Mouse (Mus musculus) G1E (cell line): ENCODE results near the gene Eif1. TPM values are rescaled to one million over a fixed set of nuclear protein-coding genes. Genes with fewer than 3 reads are reported as not detected.

ENCODE experiments used
- ATAC-seq: 2 replicates; pipeline ENCODE4 v1.8.0; 2016; ENCODE audit warnings: mild to moderate bottlenecking; ENCODE audit not compliant: insufficient number of reproducible peaks, poor library complexity, low FRiP score, severe bottlenecking; ENCODE audit errors: extremely low read depth
- DNase-seq: peaks from one replicate; pipeline ENCODE4 v3.0.0; 2012; ENCODE audit warnings: low spot score
- H3K27me3 ChIP-seq: 2 replicates; pipeline ENCODE4 v1.6.1; 2012; ENCODE audit warnings: mild to moderate bottlenecking, low read length, inconsistent platforms; ENCODE audit not compliant: insufficient read depth
- H3K36me3 ChIP-seq: replicated peaks from 2 replicates; pipeline ENCODE3; 2012; ENCODE audit warnings: mild to moderate bottlenecking, inconsistent platforms
- H3K4me1 ChIP-seq: 2 replicates; pipeline ENCODE4 v1.6.1; 2012; ENCODE audit warnings: low read depth, low read length, inconsistent platforms, mixed read lengths; ENCODE audit not compliant: insufficient read depth
- H3K4me3 ChIP-seq: 2 replicates; pipeline ENCODE4 v1.5.1; 2012; ENCODE audit warnings: low read depth, mild to moderate bottlenecking, inconsistent platforms, low read length, moderate library complexity, mixed read lengths
- H3K9me3 ChIP-seq: replicated peaks from 2 replicates; pipeline ENCODE4 v1.6.1; 2012; ENCODE audit warnings: inconsistent platforms
- CTCF ChIP-seq: IDR thresholded peaks from 2 replicates; pipeline ENCODE4 v1.5.1; 2012; ENCODE audit warnings: low read depth, low read length, inconsistent platforms, mixed read lengths
- GATA1 ChIP-seq: IDR thresholded peaks from 2 replicates; pipeline ENCODE4 v1.6.1; 2012; ENCODE audit warnings: borderline replicate concordance, low read length, inconsistent platforms, mixed read lengths
- GATA2 ChIP-seq: IDR thresholded peaks from 2 replicates; pipeline ENCODE4 v1.6.1; 2012; ENCODE audit warnings: low read depth, low read length, inconsistent platforms, borderline replicate concordance
- POLR2AphosphoS5 ChIP-seq: IDR thresholded peaks from 2 replicates; pipeline ENCODE4 v1.6.1; 2012; ENCODE audit warnings: low read depth, low read length, inconsistent platforms; ENCODE audit not compliant: insufficient replicate concordance
- TAL1 ChIP-seq: conservative IDR thresholded peaks from 2 replicates; pipeline ENCODE4 v1.6.1; 2012; ENCODE audit warnings: low read depth, low read length, inconsistent platforms, mixed read lengths
- polyA plus RNA-seq: library from polyadenylated mRNA; stranded (reverse); fragments of >175 nt; gene quantifications from 2 replicates; pipeline ENCODE4 v1.2.3, GENCODE M21; 2012
- total RNA-seq, 2 experiments: library from RNA; stranded (forward) in 1 of 2; stranded (reverse) in 1 of 2; fragments of 200-1000 nt in 1 of 2; fragments of >200 nt in 1 of 2; fragmentation: Nextera tagmentation in 1 of 2; gene quantifications; 2 replicates each; pipeline ENCODE4 v1.2.3; 2014 to 2017

Eif1 gene
- total and polyA plus RNA-seq, 3 experiments: 344 to 916 (median 548) TPM

DNA sequence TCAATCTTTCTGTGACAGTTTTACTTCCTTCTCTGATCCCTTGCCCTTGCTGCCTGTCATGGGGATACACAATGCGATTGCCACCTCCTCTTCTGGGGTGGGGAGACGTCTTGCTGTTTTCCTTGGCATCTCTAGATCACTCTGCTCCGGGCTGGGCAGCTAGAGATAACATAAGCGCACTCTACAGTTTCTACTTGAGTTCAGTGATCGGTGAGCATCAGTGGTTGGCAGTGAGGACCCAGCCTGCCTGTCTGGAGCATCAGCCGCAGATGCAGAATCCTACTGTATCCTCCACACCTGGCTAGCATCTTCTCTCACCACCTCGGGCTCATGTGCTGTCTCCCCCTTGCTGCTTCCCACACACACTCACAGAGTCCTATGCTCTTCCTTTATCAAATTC lies 49.5 kb downstream of the Eif1 start:
- Histone ChIP-seq H3K36me3 (no peaks in the 10 kb centered on the region), H3K9me3 (no peaks in the 10 kb centered on the region), H3K4me3 (no peak overlapping the region), H3K27me3 (peaks cover 19% of the 10 kb centered on the region; the same call in 1 of the 2 replicates), H3K4me1 (no peaks in the 10 kb centered on the region)
- TF ChIP-seq CTCF (no peak), POLR2AphosphoS5 (no peak), GATA1 (no peak), TAL1 (no peak), GATA2 (no peak)
- no peak for ATAC-seq
- DNase-seq: no peak

DNA sequence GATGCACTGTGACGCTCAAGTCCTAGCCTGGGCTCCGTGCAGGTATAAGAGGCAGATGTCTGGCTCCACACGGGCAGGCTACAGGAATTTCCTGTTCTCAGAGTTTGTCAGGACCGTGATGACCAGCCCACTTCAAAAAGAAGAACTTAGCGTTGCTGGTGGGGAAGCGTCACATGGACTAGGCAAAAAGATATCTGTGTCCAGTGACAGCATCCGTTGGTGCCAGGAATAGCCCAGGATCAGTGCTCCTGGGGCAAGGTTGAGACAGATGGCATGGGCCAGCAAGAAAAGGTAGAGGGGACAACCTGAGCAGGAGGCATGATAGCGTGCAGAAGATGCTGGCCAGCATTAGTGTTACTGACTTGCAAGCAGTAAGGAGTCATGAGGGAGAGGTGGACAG lies 50.1 kb downstream of the Eif1 start:
- no peaks in the 10 kb centered on the region for H3K4me1 ChIP-seq
- peaks cover 17% of the 10 kb centered on the region; the same call in 1 of the 2 replicates for H3K27me3 ChIP-seq
- H3K4me3 ChIP-seq: no peak overlapping the region
- no peak for DNase-seq
- ATAC-seq: no peak
- TF ChIP-seq GATA2 (no peak), TAL1 (no peak), GATA1 (no peak)
- H3K9me3 ChIP-seq: no peaks in the 10 kb centered on the region
- H3K36me3 ChIP-seq: no peaks in the 10 kb centered on the region

Other genes starting within 250 kb of the Eif1 start
Only the 20 nearest of the 21 such genes appear.
- not detected in 2 replicates for gene Krt35, start 223.6 kb upstream of the Eif1 start, total RNA-seq (2014; fragmentation: Nextera tagmentation)
- gene Krt35, start 223.6 kb upstream of the Eif1 start, total RNA-seq (2017): not detected in 2 replicates
- gene Krt35, start 223.6 kb upstream of the Eif1 start, polyA plus RNA-seq: not detected in 2 replicates
- gene Krt36, start 214.3 kb upstream of the Eif1 start, total RNA-seq (2014; fragmentation: Nextera tagmentation): not detected in 2 replicates
- gene Krt36, start 214.3 kb upstream of the Eif1 start, total RNA-seq (2017): not detected in 2 replicates
- not detected in 2 replicates for gene Krt36, start 214.3 kb upstream of the Eif1 start, polyA plus RNA-seq
- gene Krt13, start 198.3 kb upstream of the Eif1 start, total RNA-seq (2014; fragmentation: Nextera tagmentation): not detected in 2 replicates
- 0.11 TPM in 1 of 2 replicates, not detected in the other for gene Krt13, start 198.3 kb upstream of the Eif1 start, total RNA-seq (2017)
- gene Krt13, start 198.3 kb upstream of the Eif1 start, polyA plus RNA-seq: not detected in 2 replicates
- gene Krt15, start 184.0 kb upstream of the Eif1 start, total RNA-seq (2014; fragmentation: Nextera tagmentation): not detected in 2 replicates
- gene Krt15, start 184.0 kb upstream of the Eif1 start, total RNA-seq (2017): not detected in 2 replicates
- gene Krt15, start 184.0 kb upstream of the Eif1 start, polyA plus RNA-seq: not detected in 2 replicates
- not detected in 2 replicates for gene Krt19, start 171.2 kb upstream of the Eif1 start, total RNA-seq (2014; fragmentation: Nextera tagmentation)
- gene Krt19, start 171.2 kb upstream of the Eif1 start, total RNA-seq (2017): not detected in 2 replicates
- not detected in 2 replicates for gene Krt19, start 171.2 kb upstream of the Eif1 start, polyA plus RNA-seq
- not detected in 2 replicates for gene Krt9, start 126.6 kb upstream of the Eif1 start, total RNA-seq (2014; fragmentation: Nextera tagmentation)
- gene Krt9, start 126.6 kb upstream of the Eif1 start, total RNA-seq (2017): 0.06 TPM in 1 of 2 replicates, not detected in the other
- gene Krt9, start 126.6 kb upstream of the Eif1 start, polyA plus RNA-seq: not detected in 2 replicates
- gene Krt14, start 112.3 kb upstream of the Eif1 start, total RNA-seq (2014; fragmentation: Nextera tagmentation): not detected in 2 replicates
- gene Krt14, start 112.3 kb upstream of the Eif1 start, total RNA-seq (2017): 0.11 TPM in 1 of 2 replicates, not detected in the other
- gene Krt14, start 112.3 kb upstream of the Eif1 start, polyA plus RNA-seq: 0.08 TPM in 1 of 2 replicates, not detected in the other
- gene Krt16, start 71.0 kb upstream of the Eif1 start, total RNA-seq (2014; fragmentation: Nextera tagmentation): not detected in 2 replicates
- gene Krt16, start 71.0 kb upstream of the Eif1 start, total RNA-seq (2017): 0.05 TPM in 1 of 2 replicates, not detected in the other
- not detected in 2 replicates for gene Krt16, start 71.0 kb upstream of the Eif1 start, polyA plus RNA-seq
- not detected in 2 replicates for gene Krt17, start 58.9 kb upstream of the Eif1 start, total RNA-seq (2014; fragmentation: Nextera tagmentation)
- not detected in 2 replicates for gene Krt17, start 58.9 kb upstream of the Eif1 start, total RNA-seq (2017)
- 0.07 TPM in 2 replicates for gene Krt17, start 58.9 kb upstream of the Eif1 start, polyA plus RNA-seq
- not detected in 2 replicates for gene Krt42, start 50.0 kb upstream of the Eif1 start, total RNA-seq (2014; fragmentation: Nextera tagmentation)
- gene Krt42, start 50.0 kb upstream of the Eif1 start, total RNA-seq (2017): 0.11 TPM in 1 of 2 replicates, not detected in the other
- gene Krt42, start 50.0 kb upstream of the Eif1 start, polyA plus RNA-seq: not detected in 2 replicates
- not detected in 2 replicates for gene Gast, start 14.5 kb downstream of the Eif1 start, total RNA-seq (2014; fragmentation: Nextera tagmentation)
- gene Gast, start 14.5 kb downstream of the Eif1 start, total RNA-seq (2017): not detected in 2 replicates
- not detected in 2 replicates for gene Gast, start 14.5 kb downstream of the Eif1 start, polyA plus RNA-seq
- not detected in 2 replicates for gene Hap1, start 36.2 kb downstream of the Eif1 start, total RNA-seq (2014; fragmentation: Nextera tagmentation)
- gene Hap1, start 36.2 kb downstream of the Eif1 start, total RNA-seq (2017): 0.05 TPM in 1 of 2 replicates, not detected in the other
- not detected in 2 replicates for gene Hap1, start 36.2 kb downstream of the Eif1 start, polyA plus RNA-seq
- gene Jup, start 77.9 kb downstream of the Eif1 start, total RNA-seq (2014; fragmentation: Nextera tagmentation): not detected in 2 replicates
- 0.33 and 0.58 TPM in 2 replicates for gene Jup, start 77.9 kb downstream of the Eif1 start, total RNA-seq (2017)
- gene Jup, start 77.9 kb downstream of the Eif1 start, polyA plus RNA-seq: not detected in 2 replicates
- gene P3h4, start 95.0 kb downstream of the Eif1 start, total RNA-seq (2014; fragmentation: Nextera tagmentation): not detected in 2 replicates
- gene P3h4, start 95.0 kb downstream of the Eif1 start, total RNA-seq (2017): 0.06 TPM in 1 of 2 replicates, not detected in the other
- gene P3h4, start 95.0 kb downstream of the Eif1 start, polyA plus RNA-seq: not detected in 2 replicates
- gene Fkbp10, start 95.8 kb downstream of the Eif1 start, total RNA-seq (2014; fragmentation: Nextera tagmentation): not detected in 2 replicates
- 0.55 TPM in 1 of 2 replicates, not detected in the other for gene Fkbp10, start 95.8 kb downstream of the Eif1 start, total RNA-seq (2017)
- not detected in 2 replicates for gene Fkbp10, start 95.8 kb downstream of the Eif1 start, polyA plus RNA-seq
- gene Nt5c3b, start 121.9 kb downstream of the Eif1 start, total RNA-seq (2014; fragmentation: Nextera tagmentation): 13.3 and 18.9 TPM in 2 replicates
- gene Nt5c3b, start 121.9 kb downstream of the Eif1 start, total RNA-seq (2017): 19.1 and 19.6 TPM in 2 replicates
- 41.2 and 49.0 TPM in 2 replicates for gene Nt5c3b, start 121.9 kb downstream of the Eif1 start, polyA plus RNA-seq
- 0.83 and 2.2 TPM in 2 replicates for gene Klhl10, start 122.0 kb downstream of the Eif1 start, total RNA-seq (2014; fragmentation: Nextera tagmentation)
- 0.23 and 0.98 TPM in 2 replicates for gene Klhl10, start 122.0 kb downstream of the Eif1 start, total RNA-seq (2017)
- gene Klhl10, start 122.0 kb downstream of the Eif1 start, polyA plus RNA-seq: not detected in 2 replicates
- 22.4 and 28.3 TPM in 2 replicates for gene Klhl11, start 152.9 kb downstream of the Eif1 start, total RNA-seq (2014; fragmentation: Nextera tagmentation)
- 23.4 and 27.5 TPM in 2 replicates for gene Klhl11, start 152.9 kb downstream of the Eif1 start, total RNA-seq (2017)
- 2.9 and 3.4 TPM in 2 replicates for gene Klhl11, start 152.9 kb downstream of the Eif1 start, polyA plus RNA-seq
- 134 and 139 TPM in 2 replicates for gene Acly, start 208.1 kb downstream of the Eif1 start, total RNA-seq (2014; fragmentation: Nextera tagmentation)
- gene Acly, start 208.1 kb downstream of the Eif1 start, total RNA-seq (2017): 205 and 206 TPM in 2 replicates
- gene Acly, start 208.1 kb downstream of the Eif1 start, polyA plus RNA-seq: 36.3 and 86.9 TPM in 2 replicates
- 0.49 TPM in 1 of 2 replicates, not detected in the other for gene Ttc25, start 225.7 kb downstream of the Eif1 start, total RNA-seq (2014; fragmentation: Nextera tagmentation)
- 0.17 and 0.60 TPM in 2 replicates for gene Ttc25, start 225.7 kb downstream of the Eif1 start, total RNA-seq (2017)
- gene Ttc25, start 225.7 kb downstream of the Eif1 start, polyA plus RNA-seq: 0.09 and 0.21 TPM in 2 replicates